Mouse (Mus musculus): ENCODE results near the gene Gm30191. TPM values are rescaled to one million over a fixed set of nuclear protein-coding genes. Genes with fewer than 3 reads are reported as not detected.

Gene Gm30191
- total and polyA plus RNA-seq, 3 experiments: not detected

GRCm38 (mm10) chr4:134287575-134288025 is 40.9 kb downstream of the Gm30191 start, which contains the start of gene Pdik1l:
Gene Pdik1l (minus strand): TSS chr4:134287895.
- peak within 1 kb of the TSS; percentile 89 for H3K27ac ChIP-seq (ENCODE audit: insufficient read depth, low read depth)
- in situ Hi-C loops (cut with MboI; ENCODE audit: low pct_ligation_motif_present, low pct_unique_long_range_greater_than_20kb, low sequenced_read_pairs) (loop anchor here (5.0 kb wide), 1 partner anchor 40 kb away; the partner anchor contains the start of genes Gm30191 and Zfp593), dilution Hi-C loops (cut with MboI; ENCODE audit: extremely low pct_ligation_motif_present, extremely low pct_unique_long_range_greater_than_20kb, low sequenced_read_pairs) (no loop called here)
- H3K79me2 ChIP-seq (replicated peaks; ENCODE audit: control insufficient read depth, extremely low read depth, insufficient read depth, poor library complexity, severe bottlenecking): peaks cover 18% of the 10 kb centered on the region
- H3K4me3 ChIP-seq (replicated peaks in 1 of 3; ENCODE audit: low read depth in 2 of 3, low read length in 2 of 3, poor library complexity in 1 of 3): peak within 1 kb of the TSS; percentile 79 to 99 (median 96)
- H3K9ac ChIP-seq (ENCODE audit: insufficient read depth, low read depth): peak within 1 kb of the TSS; percentile 86
- peaks cover 4 to 22% of the 10 kb centered on the region in 2 experiments for H3K36me3 ChIP-seq (replicated peaks in 1 of 2; ENCODE audit: control insufficient read depth in 1 of 2, insufficient read depth in 1 of 2, low read length in 1 of 2)
- H3K27me3 ChIP-seq (replicated peaks): no peaks in the 10 kb centered on the region
- H3K4me2 ChIP-seq (ENCODE audit: insufficient read depth, low read depth, poor library complexity, severe bottlenecking): peak within 1 kb of the TSS; percentile 82
- peaks cover 0 to 25% of the 10 kb centered on the region in 2 experiments; a peak in 2 of 4 replicates for H3K4me1 ChIP-seq (ENCODE audit: control insufficient read depth in 1 of 2, insufficient read depth in 2 of 2)
- peak; percentile 75 for DNase-seq (ENCODE audit: extremely low read depth)
- TF ChIP-seq MAX (IDR thresholded peaks at IDR 0.05; ENCODE audit: low read length) (peak; percentile 13; the same call in 1 of the 2 replicates), SIN3A (IDR thresholded peaks at IDR 0.05; ENCODE audit: low read length) (peak; percentile 72), CHD1 (IDR thresholded peaks at IDR 0.05; ENCODE audit: low read depth, low read length) (peak; percentile 77), POLR2A (IDR thresholded peaks at IDR 0.05; ENCODE audit: low read depth, low read length) (no peak), ELF1 (IDR thresholded peaks at IDR 0.05; ENCODE audit: low read depth, low read length) (peak; percentile 60), UBTF (IDR thresholded peaks at IDR 0.05; ENCODE audit: low read depth, low read length) (peak; percentile 33; the same call in 1 of the 2 replicates), MYC (IDR thresholded peaks at IDR 0.05; ENCODE audit: low read depth, low read length) (0 out of 2 replicates have a peak, but pooled peaks have one; percentile 3), KAT2A (IDR thresholded peaks at IDR 0.05; ENCODE audit: insufficient replicate concordance, low read length) (0 out of 2 replicates have a peak, but pooled peaks have one; percentile 44), MXI1 (IDR thresholded peaks at IDR 0.05; ENCODE audit: low read depth, low read length) (peak; percentile 9; the same call in 1 of the 2 replicates), EP300 (IDR thresholded peaks at IDR 0.05; ENCODE audit: low read length) (no peak)
- no peaks in the 10 kb centered on the region for H3K9me3 ChIP-seq (replicated peaks; ENCODE audit: low read length)

GRCm38 (mm10) chr4:134288397-134289256 is 41.9 kb downstream of the Gm30191 start:
- TF ChIP-seq CTCF (conservative IDR thresholded peaks at IDR 0.05 in 1 of 2, IDR thresholded peaks at IDR 0.05 in 1 of 2; ENCODE audit: low read depth in 2 of 2, low read length in 2 of 2) (no peak), UBTF (IDR thresholded peaks at IDR 0.05; ENCODE audit: low read depth, low read length) (no peak), MYC (IDR thresholded peaks at IDR 0.05; ENCODE audit: low read depth, low read length) (no peak), ELF1 (IDR thresholded peaks at IDR 0.05; ENCODE audit: low read depth, low read length) (no peak), MEF2A (IDR thresholded peaks at IDR 0.05; ENCODE audit: borderline replicate concordance, low read depth, low read length) (no peak), GABPA (IDR thresholded peaks at IDR 0.05; ENCODE audit: insufficient replicate concordance, low read depth, low read length) (no peak), POLR2AphosphoS2 (IDR thresholded peaks at IDR 0.05; ENCODE audit: low read depth, low read length) (no peak), ZMIZ1 (IDR thresholded peaks at IDR 0.05; ENCODE audit: low read depth, low read length) (no peak)
- dilution Hi-C loops (cut with MboI; ENCODE audit: extremely low pct_ligation_motif_present, extremely low pct_unique_long_range_greater_than_20kb, low sequenced_read_pairs): no loop called here
- Histone ChIP-seq H3K4me2 (ENCODE audit: insufficient read depth, low read depth, poor library complexity, severe bottlenecking) (peak overlapping the region; percentile 82), H3K36me3 (replicated peaks in 1 of 2; ENCODE audit: control insufficient read depth in 1 of 2, insufficient read depth in 1 of 2, low read length in 1 of 2) (peaks cover 4 to 13% of the 10 kb centered on the region in 2 experiments), H3K79me2 (replicated peaks; ENCODE audit: control insufficient read depth, extremely low read depth, insufficient read depth, poor library complexity, severe bottlenecking) (peaks cover 18% of the 10 kb centered on the region), H3K9ac (ENCODE audit: insufficient read depth, low read depth) (peak overlapping the region; percentile 86), H3K27me3 (replicated peaks) (peaks cover 4% of the 10 kb centered on the region), H3K4me1 (ENCODE audit: control insufficient read depth in 1 of 2, insufficient read depth in 2 of 2) (peaks cover 0 to 25% of the 10 kb centered on the region in 2 experiments; a peak in 2 of 4 replicates), H3K27ac (ENCODE audit: insufficient read depth, low read depth) (no peak overlapping the region), H3K4me3 (replicated peaks in 1 of 3; ENCODE audit: low read depth in 2 of 3, low read length in 2 of 3, poor library complexity in 1 of 3) (peak overlapping the region; percentile 78 to 99 (median 94)), H3K9me3 (replicated peaks; ENCODE audit: low read length) (no peaks in the 10 kb centered on the region)
- no peak for DNase-seq (ENCODE audit: extremely low read depth)
- in situ Hi-C loops (cut with MboI; ENCODE audit: low pct_ligation_motif_present, low pct_unique_long_range_greater_than_20kb, low sequenced_read_pairs): loop anchor here (5.0 kb wide), 1 partner anchor 41 kb away; the partner anchor contains the start of genes Gm30191 and Zfp593

Measured in CH12.LX (cell line).